Mouse (Mus musculus): Measurements from ENCODE around the gene Cacng6. TPM values are rescaled to one million over a fixed set of nuclear protein-coding genes. Genes with fewer than 3 reads are reported as not detected.

Cacng6 gene
- polyA plus RNA-seq, 1 experiment = 15.0 TPM

GRCm38 (mm10) chr7:3481948-3482608 is 58.1 kb downstream of the Cacng6 start:
- Histone ChIP-seq H3K4me2 (ENCODE audit: low read depth) (no peak overlapping the region), H3K79me2 (ENCODE audit: control insufficient read depth, insufficient read depth) (no peaks in the 10 kb centered on the region), H3ac (ENCODE audit: control insufficient read depth, insufficient read length) (no peak overlapping the region), H3K4me3 (no peak overlapping the region), H3K27me3 (ENCODE audit: control insufficient read depth, insufficient read depth, insufficient read length) (no peaks in the 10 kb centered on the region), H3K36me3 (ENCODE audit: control insufficient read depth, insufficient read depth) (no peaks in the 10 kb centered on the region)
- TF ChIP-seq SRF (IDR thresholded peaks at IDR 0.05; ENCODE audit: control insufficient read depth, insufficient read length, low read depth) (no peak), MAX (IDR thresholded peaks at IDR 0.05; ENCODE audit: low read depth) (no peak), POLR2AphosphoS2 (IDR thresholded peaks at IDR 0.05; ENCODE audit: insufficient read length, low read depth) (no peak), USF1 (IDR thresholded peaks at IDR 0.05; ENCODE audit: low read depth) (no peak), POLR2A (IDR thresholded peaks at IDR 0.05; ENCODE audit: insufficient read length, low read depth) (no peak), TCF3 (IDR thresholded peaks at IDR 0.05; ENCODE audit: insufficient read length, low read depth) (no peak), MYOG (IDR thresholded peaks at IDR 0.05; ENCODE audit: control insufficient read depth in 1 of 3, insufficient read depth in 1 of 3, insufficient read length in 2 of 3, low read depth in 2 of 3) (no peak)

Other genes starting within 250 kb of the Cacng6 start
- gene Nlrp12, start 174.5 kb upstream of the Cacng6 start, polyA plus RNA-seq (2012; fragmentation: generic; extraction: Trizol) = not detected
- gene Myadm, start 135.1 kb upstream of the Cacng6 start, polyA plus RNA-seq (2012; fragmentation: generic; extraction: Trizol) = 209 TPM
- gene Prkcg, start 135.0 kb upstream of the Cacng6 start, polyA plus RNA-seq (2012; fragmentation: generic; extraction: Trizol) = 0.50 TPM
- 0.72 TPM for gene Cacng7, start 91.2 kb upstream of the Cacng6 start, polyA plus RNA-seq (2012; fragmentation: generic; extraction: Trizol)
- gene Cacng8, start 33.5 kb upstream of the Cacng6 start, polyA plus RNA-seq (2012; fragmentation: generic; extraction: Trizol) = 0.18 TPM
- 0.04 TPM for gene Tarm1, start 78.4 kb downstream of the Cacng6 start, polyA plus RNA-seq (2012; fragmentation: generic; extraction: Trizol)
- not detected for gene Oscar, start 192.0 kb downstream of the Cacng6 start, polyA plus RNA-seq (2012; fragmentation: generic; extraction: Trizol)
- 537 TPM for gene Ndufa3, start 193.2 kb downstream of the Cacng6 start, polyA plus RNA-seq (2012; fragmentation: generic; extraction: Trizol)
- gene Tfpt, start 205.7 kb downstream of the Cacng6 start, polyA plus RNA-seq (2012; fragmentation: generic; extraction: Trizol) = 27.2 TPM
- 54.8 TPM for gene Prpf31, start 205.8 kb downstream of the Cacng6 start, polyA plus RNA-seq (2012; fragmentation: generic; extraction: Trizol)
- 49.0 TPM for gene Cnot3, start 221.1 kb downstream of the Cacng6 start, polyA plus RNA-seq (2012; fragmentation: generic; extraction: Trizol)
- gene Leng1, start 241.6 kb downstream of the Cacng6 start, polyA plus RNA-seq (2012; fragmentation: generic; extraction: Trizol) = 9.5 TPM

All from myocyte (in vitro differentiated cells).